Mouse (Mus musculus): ENCODE measurements around the gene Trak1.

Gene Trak1

GRCm38 (mm10) chr9:121344344-121344743 lies 47.0 kb downstream of the Trak1 start:
- in situ Hi-C loops (cut with MboI; ENCODE audit: low sequenced_read_pairs) = no loop called here

- in situ Hi-C loops (cut with MboI; ENCODE audit: low sequenced_read_pairs) = no loop called here
Observed at GRCm38 (mm10) chr9:121345427-121346130, 48.3 kb downstream of the Trak1 start.

- in situ Hi-C loops (cut with MboI; ENCODE audit: low sequenced_read_pairs) = no loop called here
Observed at GRCm38 (mm10) chr9:121346635-121347034, 49.3 kb downstream of the Trak1 start.

GRCm38 (mm10) chr9:121347981-121348380 lies 50.7 kb downstream of the Trak1 start:
- in situ Hi-C loops (cut with MboI; ENCODE audit: low sequenced_read_pairs) = no loop called here

- in situ Hi-C loops (cut with MboI; ENCODE audit: low sequenced_read_pairs) = no loop called here
Observed at GRCm38 (mm10) chr9:121348476-121348875, 51.2 kb downstream of the Trak1 start.

- in situ Hi-C loops (cut with MboI; ENCODE audit: low sequenced_read_pairs) = no loop called here
Observed at GRCm38 (mm10) chr9:121349111-121349510, 51.8 kb downstream of the Trak1 start.

- in situ Hi-C loops (cut with MboI; ENCODE audit: low sequenced_read_pairs) = loop anchor here (25.0 kb wide), 1 partner anchor 88 kb away; no protein-coding TSS in a partner anchor
Observed at GRCm38 (mm10) chr9:121350601-121351000, 53.3 kb downstream of the Trak1 start.

- in situ Hi-C loops (cut with MboI; ENCODE audit: low sequenced_read_pairs) = loop anchor here (25.0 kb wide), 1 partner anchor 89 kb away; no protein-coding TSS in a partner anchor
Observed at GRCm38 (mm10) chr9:121351388-121352078, 54.2 kb downstream of the Trak1 start.

GRCm38 (mm10) chr9:121352131-121352606 lies 54.9 kb downstream of the Trak1 start:
- in situ Hi-C loops (cut with MboI; ENCODE audit: low sequenced_read_pairs) = loop anchor here (25.0 kb wide), 1 partner anchor 90 kb away; no protein-coding TSS in a partner anchor

GRCm38 (mm10) chr9:121352726-121353125 lies 55.4 kb downstream of the Trak1 start:
- in situ Hi-C loops (cut with MboI; ENCODE audit: low sequenced_read_pairs) = loop anchor here (25.0 kb wide), 1 partner anchor 90 kb away; no protein-coding TSS in a partner anchor

- in situ Hi-C loops (cut with MboI; ENCODE audit: low sequenced_read_pairs) = loop anchor here (25.0 kb wide), 1 partner anchor 93 kb away; no protein-coding TSS in a partner anchor
Observed at GRCm38 (mm10) chr9:121354792-121355390, 57.6 kb downstream of the Trak1 start.

GRCm38 (mm10) chr9:121355431-121356141 lies 58.3 kb downstream of the Trak1 start:
- in situ Hi-C loops (cut with MboI; ENCODE audit: low sequenced_read_pairs) = loop anchor here (25.0 kb wide), 1 partner anchor 93 kb away; no protein-coding TSS in a partner anchor

- in situ Hi-C loops (cut with MboI; ENCODE audit: low sequenced_read_pairs) = loop anchor here (25.0 kb wide), 1 partner anchor 95 kb away; no protein-coding TSS in a partner anchor
Observed at GRCm38 (mm10) chr9:121357102-121357501, 59.8 kb downstream of the Trak1 start.

- in situ Hi-C loops (cut with MboI; ENCODE audit: low sequenced_read_pairs) = loop anchor here (25.0 kb wide), 1 partner anchor 95 kb away; no protein-coding TSS in a partner anchor
Observed at GRCm38 (mm10) chr9:121357582-121358275, 60.4 kb downstream of the Trak1 start.

GRCm38 (mm10) chr9:121358418-121358817 lies 61.1 kb downstream of the Trak1 start:
- in situ Hi-C loops (cut with MboI; ENCODE audit: low sequenced_read_pairs) = loop anchor here (25.0 kb wide), 1 partner anchor 96 kb away; no protein-coding TSS in a partner anchor

- in situ Hi-C loops (cut with MboI; ENCODE audit: low sequenced_read_pairs) = loop anchor here (25.0 kb wide), 1 partner anchor 97 kb away; no protein-coding TSS in a partner anchor
Observed at GRCm38 (mm10) chr9:121359266-121359972, 62.1 kb downstream of the Trak1 start.

- in situ Hi-C loops (cut with MboI; ENCODE audit: low sequenced_read_pairs) = loop anchor here (25.0 kb wide), 1 partner anchor 98 kb away; no protein-coding TSS in a partner anchor
Observed at GRCm38 (mm10) chr9:121360327-121360954, 63.1 kb downstream of the Trak1 start.

- in situ Hi-C loops (cut with MboI; ENCODE audit: low sequenced_read_pairs) = loop anchor here (25.0 kb wide), 1 partner anchor 99 kb away; no protein-coding TSS in a partner anchor
Observed at GRCm38 (mm10) chr9:121361010-121361409, 63.7 kb downstream of the Trak1 start.
